21 mouse cellular contexts compared by ENCODE assay signal in genomic region chr9:53073576-53074112, GRCm38 (mm10).
DNase-seq lines count a peak whose midpoint lies in the region; ATAC-seq and TF ChIP-seq lines count a peak whose summit lies in the region.
"Had no signal": no experiment of that assay in that cellular context is flagged by ENCODE, and none has a peak within 500 bp of the region (broad histone marks: within the 10 kb centered on the region; RNA-seq: fewer than 3 reads in every experiment).

No protein-coding gene starts in this region.

- no peak overlapping the region for H3K4me3 ChIP-seq in layer of hippocampus, adult 2 months
- no peak overlapping the region for H3K4me3 ChIP-seq in heart, postnatal 0 days (ENCODE audit: low read depth, low read length)
- no peak overlapping the region for H3K4me3 ChIP-seq in stomach, postnatal 0 days (ENCODE audit: low read depth, low read length)
- no peak overlapping the region for H3K4me3 ChIP-seq in forebrain, embryonic 11.5 days (ENCODE audit: low read depth, low read length)
- no peak overlapping the region for H3K4me3 ChIP-seq in forebrain, embryonic 10.5 days
- H3K4me3 ChIP-seq: hindbrain, embryonic 10.5 days; liver, embryonic 13.5 days; midbrain, embryonic 13.5 days had no signal

- H3K4me2 ChIP-seq in heart, postnatal 0 days (ENCODE audit: low read depth, low read length) = no peak overlapping the region
- no peak overlapping the region for H3K4me2 ChIP-seq in stomach, postnatal 0 days (replicated peaks; ENCODE audit: low read depth)
- no peak overlapping the region for H3K4me2 ChIP-seq in forebrain, embryonic 11.5 days (ENCODE audit: low read depth, low read length, severe bottlenecking)
- H3K4me2 ChIP-seq: liver, embryonic 13.5 days; lung, embryonic 14.5 days; midbrain, embryonic 13.5 days had no signal

- no peaks in the 10 kb centered on the region for H3K36me3 ChIP-seq in heart, postnatal 0 days (replicated peaks; ENCODE audit: control insufficient read depth, insufficient read depth, low read length)
- no peaks in the 10 kb centered on the region for H3K36me3 ChIP-seq in stomach, postnatal 0 days (ENCODE audit: control insufficient read depth, insufficient read depth, low read length)
- H3K36me3 ChIP-seq in forebrain, embryonic 11.5 days (ENCODE audit: control insufficient read depth, insufficient read depth, low read length) = no peaks in the 10 kb centered on the region
- H3K36me3 ChIP-seq in forebrain, embryonic 10.5 days (replicated peaks) = no peaks in the 10 kb centered on the region
- H3K36me3 ChIP-seq: hindbrain, embryonic 10.5 days; liver, embryonic 13.5 days; midbrain, embryonic 13.5 days had no signal

- peak; percentile 92 for DNase-seq in heart, adult 11 months
- DNase-seq in heart, postnatal 14 days = no peak
- no peak for DNase-seq in layer of hippocampus, adult 2 months (ENCODE audit: low spot score in 2 of 2)
- no peak for DNase-seq in layer of hippocampus, adult 9-11 months
- DNase-seq in heart, postnatal 0 days (ENCODE audit: low spot score) = peak; percentile 41
- no peak for DNase-seq in stomach, postnatal 0 days (ENCODE audit: low spot score)
- no peak for DNase-seq in forebrain, embryonic 11.5 days (ENCODE audit: low spot score)
- no peak for DNase-seq in forebrain, embryonic 10.5 days (ENCODE audit: extremely low spot score, low spot score)
- DNase-seq: adrenal gland, adult 8-10 months; cerebellum, adult 18-20 months; cerebellum, postnatal 25 days; forebrain, postnatal 0 days; gastrocnemius, postnatal 36 days; kidney, postnatal 25 days; liver, embryonic 13.5 days; lung, embryonic 14.5 days; thymus, postnatal 36 days had no signal

- no peak overlapping the region for H3K27ac ChIP-seq in layer of hippocampus, adult 2 months
- peak overlapping the region; percentile 77 for H3K27ac ChIP-seq in heart, postnatal 0 days (ENCODE audit: low read depth)
- no peak overlapping the region for H3K27ac ChIP-seq in stomach, postnatal 0 days (replicated peaks)
- no peak overlapping the region for H3K27ac ChIP-seq in forebrain, embryonic 11.5 days (ENCODE audit: low read depth, low read length)
- no peak overlapping the region for H3K27ac ChIP-seq in forebrain, embryonic 10.5 days
- H3K27ac ChIP-seq: hindbrain, embryonic 10.5 days; liver, embryonic 13.5 days; midbrain, embryonic 13.5 days had no signal

- H3K9me3 ChIP-seq in heart, postnatal 0 days (replicated peaks; ENCODE audit: control insufficient read depth, low read length) = no peaks in the 10 kb centered on the region
- H3K9me3 ChIP-seq in stomach, postnatal 0 days (ENCODE audit: control insufficient read depth, low read length) = no peaks in the 10 kb centered on the region
- no peaks in the 10 kb centered on the region for H3K9me3 ChIP-seq in forebrain, embryonic 11.5 days (ENCODE audit: control insufficient read depth, low read length)
- H3K9me3 ChIP-seq in forebrain, embryonic 10.5 days = no peaks in the 10 kb centered on the region
- H3K9me3 ChIP-seq: hindbrain, embryonic 10.5 days; liver, embryonic 13.5 days; midbrain, embryonic 13.5 days had no signal

- peak; percentile 73 for ATAC-seq in heart, postnatal 0 days (ENCODE audit: insufficient read depth, low read depth)
- ATAC-seq in stomach, postnatal 0 days (ENCODE audit: low FRiP score, low TSS enrichment) = no peak
- ATAC-seq in forebrain, embryonic 11.5 days (replicated peaks; ENCODE audit: low FRiP score) = no peak
- ATAC-seq: CD4-positive, CD25-positive, alpha-beta regulatory T cell, adult 4 months; forebrain, postnatal 0 days; intestine, postnatal 0 days; midbrain, embryonic 13.5 days had no signal

- H3K27me3 ChIP-seq in heart, postnatal 0 days (ENCODE audit: control insufficient read depth, insufficient read depth, low read length) = no peaks in the 10 kb centered on the region
- H3K27me3 ChIP-seq in stomach, postnatal 0 days (ENCODE audit: control insufficient read depth, insufficient read depth, low read length) = no peaks in the 10 kb centered on the region
- no peaks in the 10 kb centered on the region for H3K27me3 ChIP-seq in forebrain, embryonic 11.5 days (ENCODE audit: control insufficient read depth, insufficient read depth, low read length)
- no peaks in the 10 kb centered on the region for H3K27me3 ChIP-seq in forebrain, embryonic 10.5 days (ENCODE audit: poor library complexity, severe bottlenecking)
- H3K27me3 ChIP-seq: liver, embryonic 13.5 days; midbrain, embryonic 13.5 days had no signal

- no peak for TF ChIP-seq EP300 in heart, postnatal 0 days (IDR thresholded peaks at IDR 0.05; ENCODE audit: low read depth)
- TF ChIP-seq EP300 in stomach, postnatal 0 days (optimal IDR thresholded peaks at IDR 0.05) = no peak

- H3K4me1 ChIP-seq in heart, postnatal 0 days (ENCODE audit: control insufficient read depth, insufficient read depth) = peaks cover 20% of the 10 kb centered on the region
- H3K4me1 ChIP-seq in stomach, postnatal 0 days (replicated peaks; ENCODE audit: control insufficient read depth, insufficient read depth) = no peaks in the 10 kb centered on the region
- no peaks in the 10 kb centered on the region for H3K4me1 ChIP-seq in forebrain, embryonic 11.5 days (replicated peaks; ENCODE audit: control insufficient read depth, insufficient read depth, low read length)
- H3K4me1 ChIP-seq in forebrain, embryonic 10.5 days = 0 out of 2 replicates have a peak, but pooled peaks cover 7% of the 10 kb centered on the region
- H3K4me1 ChIP-seq: liver, embryonic 13.5 days; midbrain, embryonic 13.5 days had no signal

- intact Hi-C loops in heart, postnatal 14 days (cut with DNase I) = no loop called here

- no peak overlapping the region for H3K9ac ChIP-seq in heart, postnatal 0 days (replicated peaks; ENCODE audit: low read depth, low read length)
- no peak overlapping the region for H3K9ac ChIP-seq in stomach, postnatal 0 days (ENCODE audit: low read length)
- H3K9ac ChIP-seq in forebrain, embryonic 11.5 days (ENCODE audit: low read length) = no peak overlapping the region
- H3K9ac ChIP-seq: forebrain, postnatal 0 days; liver, embryonic 13.5 days; lung, embryonic 14.5 days; midbrain, embryonic 13.5 days had no signal

- peak; percentile 12; the same call in 1 of the 2 replicates for TF ChIP-seq CTCF in layer of hippocampus, adult 2 months (conservative IDR thresholded peaks at IDR 0.05)
- no peak for TF ChIP-seq CTCF in heart, postnatal 0 days (IDR thresholded peaks at IDR 0.05; ENCODE audit: low read depth)
- TF ChIP-seq CTCF in stomach, postnatal 0 days (IDR thresholded peaks at IDR 0.05; ENCODE audit: low read depth) = 0 out of 2 replicates have a peak, but pooled peaks have one; percentile 5

- WGBS in heart, postnatal 0 days = 41% methylated on average over 10 of the region's 10 CpGs
- 86% methylated on average over 10 of the region's 10 CpGs for WGBS in stomach, postnatal 0 days
- 85% methylated on average over 10 of the region's 10 CpGs for WGBS in forebrain, embryonic 11.5 days
- 88% methylated on average over 10 of the region's 10 CpGs for WGBS in forebrain, embryonic 10.5 days

Comparison
In these comparisons a context has a peak if more than half of its experiments do, and no peak if none do; other contexts are left out.
1. DNase-seq: peak in heart, adult 11 months (single experiment) and heart, postnatal 0 days (single experiment); none in heart, postnatal 14 days (0 of 2), layer of hippocampus, adult 2 months (0 of 2), layer of hippocampus, adult 9-11 months (single experiment), stomach, postnatal 0 days (single experiment), forebrain, embryonic 11.5 days (single experiment) and forebrain, embryonic 10.5 days (single experiment).